Mouse (Mus musculus): ENCODE results near the gene Ryk. TPM values are rescaled to one million over a fixed set of nuclear protein-coding genes. Genes with fewer than 3 reads are reported as not detected.

Gene Ryk
- 156 TPM for polyA plus RNA-seq (2014; fragmentation: Illumina TruSeq; extraction: RNeasy Lipid Tissue Mini Kit (QIAGEN cat#74804))

DNA sequence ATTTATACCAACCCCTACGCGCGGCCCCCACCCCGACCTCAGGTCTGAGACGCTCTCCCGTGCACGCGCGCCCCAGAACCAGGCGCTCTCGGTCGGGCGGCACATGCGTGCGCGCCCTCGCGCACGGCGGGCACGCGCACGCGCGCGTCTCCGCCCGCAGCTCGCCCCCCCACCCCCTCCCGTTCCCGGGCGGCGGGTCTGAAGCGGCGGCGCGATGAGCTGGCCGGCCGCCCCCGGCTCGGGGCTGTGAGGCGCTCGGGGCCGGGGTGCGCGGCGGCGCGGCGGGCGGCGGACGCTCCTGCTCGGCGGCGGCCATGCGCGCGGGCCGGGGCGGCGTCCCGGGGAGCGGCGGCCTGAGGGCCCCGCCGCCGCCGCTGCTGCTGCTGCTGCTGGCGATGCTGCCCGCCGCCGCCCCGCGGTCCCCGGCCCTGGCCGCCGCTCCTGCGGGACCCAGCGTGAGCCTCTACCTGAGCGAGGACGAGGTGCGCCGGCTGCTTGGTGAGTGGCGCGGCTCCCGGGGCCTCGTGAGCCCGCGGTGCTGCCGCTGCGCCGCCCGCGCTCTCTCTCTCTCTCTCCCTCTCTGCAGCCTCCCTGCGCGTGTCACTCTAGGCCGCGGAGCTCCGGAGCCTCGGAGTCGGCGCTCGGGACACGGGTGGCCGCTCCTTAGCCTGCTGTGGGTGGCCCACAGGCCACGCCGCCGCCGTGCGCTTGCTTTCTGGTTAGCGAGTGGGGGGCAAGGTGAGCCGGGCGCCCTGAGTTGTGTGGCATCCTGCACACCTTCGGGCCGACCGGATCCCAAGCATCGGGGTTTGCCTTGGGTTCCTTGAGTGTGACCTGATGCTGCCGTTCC lies at the start of gene Ryk:
Ryk (plus strand) TSS at position 176 of the 850 bp plus-strand sequence.

Other genes with a start within 250 kb of the Ryk start
- gene Anapc13, start 208.6 kb upstream of the Ryk start, polyA plus RNA-seq (2014; fragmentation: Illumina TruSeq; extraction: RNeasy Lipid Tissue Mini Kit (QIAGEN cat#74804)) = 4.1 TPM
- 40.9 TPM for gene Cep63, start 208.4 kb upstream of the Ryk start, polyA plus RNA-seq (2014; fragmentation: Illumina TruSeq; extraction: RNeasy Lipid Tissue Mini Kit (QIAGEN cat#74804))
- 21.3 TPM for gene Amotl2, start 118.2 kb upstream of the Ryk start, polyA plus RNA-seq (2014; fragmentation: Illumina TruSeq; extraction: RNeasy Lipid Tissue Mini Kit (QIAGEN cat#74804))
- gene Slco2a1, start 153.8 kb downstream of the Ryk start, polyA plus RNA-seq (2014; fragmentation: Illumina TruSeq; extraction: RNeasy Lipid Tissue Mini Kit (QIAGEN cat#74804)) = 6.9 TPM